Mouse (Mus musculus) lung, postnatal 0 days (tissue): ENCODE results near the gene Adh1.

Experiments used
- CTCF ChIP-seq: IDR thresholded peaks from 2 replicates; pipeline ENCODE4 v1.5.1; 2016; ENCODE audit warnings: antibody characterized with exemption, mild to moderate bottlenecking
- EP300 ChIP-seq: IDR thresholded peaks from 2 replicates; pipeline ENCODE4 v1.6.1; 2016; ENCODE audit warnings: antibody characterized with exemption, mild to moderate bottlenecking, control low read depth

DNA sequence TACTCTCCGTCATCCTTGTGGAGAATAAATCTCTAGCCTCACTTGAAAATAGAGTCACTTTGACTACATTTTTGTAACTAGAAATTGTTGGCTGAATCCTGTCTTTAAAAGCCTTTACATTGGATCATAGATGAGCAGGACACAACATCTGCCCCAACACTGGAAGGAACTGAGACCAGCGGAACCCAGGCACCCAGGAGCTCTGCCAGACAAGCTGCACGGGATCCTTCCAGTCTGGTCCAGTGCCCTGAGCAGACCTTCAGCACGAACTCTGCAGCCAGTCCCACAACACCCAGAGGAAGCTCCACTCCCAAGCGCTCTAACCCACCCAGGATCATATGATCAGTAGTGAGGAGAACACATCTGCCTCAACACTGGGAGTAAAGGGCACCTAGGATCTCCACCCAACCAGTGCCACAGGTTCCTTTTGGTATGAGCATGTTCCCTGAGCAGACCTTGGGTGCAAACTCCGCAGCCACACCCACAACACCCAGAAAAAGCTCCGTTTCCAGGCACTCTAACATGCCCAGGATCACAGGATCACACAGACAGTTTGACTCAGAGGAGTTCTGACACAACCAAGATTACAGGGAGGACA, 32.6 kb downstream of the Adh1 start:
- TF ChIP-seq CTCF (no peak), EP300 (no peak)
